Mouse (Mus musculus): ENCODE measurements around the gene Gata5. TPM values are rescaled to one million over a fixed set of nuclear protein-coding genes. Genes with fewer than 3 reads are reported as not detected.
A peak's percentile ranks its signal among the peaks of the same experiment; 100 is the strongest.

Gata5 gene
- polyA plus RNA-seq (2014; fragmentation: Nextera tagmentation; extraction: Ambion mirVana), result not detected in 2 replicates

DNA sequence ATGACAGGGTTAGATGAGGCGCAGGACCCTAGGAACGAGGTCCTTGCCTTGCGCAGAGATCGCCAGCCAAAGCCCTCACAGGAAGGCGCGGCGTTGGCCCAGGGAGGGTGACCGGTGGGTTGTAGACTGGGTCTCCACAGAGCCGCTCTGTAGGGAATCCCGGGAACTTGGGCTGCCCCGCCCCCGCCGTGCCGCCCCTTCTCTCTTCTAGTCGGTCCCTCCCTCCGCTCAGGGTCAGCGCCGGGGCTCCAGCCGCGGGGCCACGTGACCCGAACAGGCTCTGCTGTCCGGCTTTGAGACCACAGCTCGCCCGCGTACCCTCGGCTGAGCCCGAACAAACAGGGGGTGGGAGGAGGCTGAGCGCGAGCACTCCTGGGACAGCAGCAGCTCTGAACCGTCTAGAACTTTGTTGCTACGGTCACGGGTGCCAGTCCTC is at the start of gene Gata5:
Gata5 (minus strand) TSS at position 149 of the 436 bp plus-strand sequence.
- no peak for ATAC-seq (ENCODE audit: low FRiP score, low TSS enrichment)
- 0% methylated on average over 31 of the region's 33 CpGs for WGBS
- DNase-seq, result peak; percentile 20

DNA sequence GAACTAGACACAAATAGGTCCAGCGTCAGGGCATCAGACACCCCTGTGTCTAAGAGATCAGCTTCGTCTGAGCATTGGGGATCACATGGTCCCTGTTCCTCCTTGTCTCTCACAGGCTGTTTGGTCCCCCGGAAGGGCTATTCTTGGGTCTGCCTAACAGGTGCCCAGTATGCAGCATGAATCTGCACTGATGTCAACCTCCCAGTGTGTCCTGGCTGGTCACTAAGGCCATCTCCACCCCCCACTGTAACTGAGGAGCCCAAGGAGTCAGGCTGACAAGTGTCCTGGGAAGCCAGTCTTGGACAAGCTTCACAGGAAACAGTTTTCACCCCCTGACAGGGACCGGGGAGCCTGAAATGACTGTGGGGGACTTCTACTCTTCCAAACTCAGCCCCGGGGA is 42.2 kb upstream of the Gata5 start:
- DNase-seq (no peak), ATAC-seq (ENCODE audit: low FRiP score, low TSS enrichment) (no peak)
- WGBS, result 88% methylated on average over 5 of the region's 5 CpGs
- Histone ChIP-seq H3K27me3 (ENCODE audit: control insufficient read depth, insufficient read depth, low read length) (no peaks in the 10 kb centered on the region), H3K36me3 (ENCODE audit: control insufficient read depth, insufficient read depth, low read length) (no peaks in the 10 kb centered on the region), H3K4me1 (ENCODE audit: control insufficient read depth, insufficient read depth, low read length) (no peaks in the 10 kb centered on the region), H3K9ac (replicated peaks; ENCODE audit: low read length) (no peak overlapping the region), H3K4me3 (replicated peaks; ENCODE audit: low read depth, low read length) (no peak overlapping the region), H3K4me2 (ENCODE audit: low read length) (no peak overlapping the region), H3K9me3 (ENCODE audit: control insufficient read depth, low read length) (no peaks in the 10 kb centered on the region), H3K27ac (replicated peaks; ENCODE audit: low read depth, low read length) (no peak overlapping the region)

More for the DNA sequence above, at the start of gene Gata5:
- H3K9me3 ChIP-seq (ENCODE audit: control insufficient read depth, low read length), result no peaks in the 10 kb centered on the region
- H3K9ac ChIP-seq (replicated peaks; ENCODE audit: low read length), result 0 out of 2 replicates have a peak within 1 kb of the TSS, but pooled peaks have one; percentile 14
- peaks cover 54% of the 10 kb centered on the region for H3K27me3 ChIP-seq (ENCODE audit: control insufficient read depth, insufficient read depth, low read length)
- H3K4me2 ChIP-seq (ENCODE audit: low read length), result peak within 1 kb of the TSS; percentile 49
- no peaks in the 10 kb centered on the region for H3K36me3 ChIP-seq (ENCODE audit: control insufficient read depth, insufficient read depth, low read length)
- H3K4me3 ChIP-seq (replicated peaks; ENCODE audit: low read depth, low read length), result peak within 1 kb of the TSS; percentile 21
- H3K4me1 ChIP-seq (ENCODE audit: control insufficient read depth, insufficient read depth, low read length), result no peaks in the 10 kb centered on the region; the same call in 1 of the 2 replicates
- H3K27ac ChIP-seq (replicated peaks; ENCODE audit: low read depth, low read length), result no peak within 1 kb of the TSS

DNA sequence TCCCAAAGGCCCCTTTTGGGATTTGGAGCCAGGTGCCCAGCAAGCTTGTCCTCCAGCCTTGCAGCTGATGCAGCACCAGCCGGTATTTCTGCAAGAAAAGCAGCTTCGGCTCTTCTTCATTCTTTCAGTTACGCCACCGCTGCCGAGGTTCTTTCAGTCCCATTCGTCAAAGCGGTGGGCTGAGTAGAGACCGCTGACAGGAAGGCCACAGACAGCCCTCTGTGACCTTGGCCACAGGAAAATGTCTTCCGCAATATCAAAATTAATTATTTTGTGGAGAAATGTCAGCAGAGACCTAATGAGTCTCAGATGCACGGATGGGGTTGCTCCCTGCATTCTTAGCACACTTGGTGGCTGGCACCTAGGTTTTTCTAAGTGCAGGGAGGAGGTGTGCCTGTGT is 38.8 kb upstream of the Gata5 start:
- no peak overlapping the region for H3K4me2 ChIP-seq (ENCODE audit: low read length)
- H3K9ac ChIP-seq (replicated peaks; ENCODE audit: low read length), result no peak overlapping the region
- ATAC-seq (ENCODE audit: low FRiP score, low TSS enrichment), result no peak
- 85% methylated on average over 10 of the region's 10 CpGs for WGBS
- no peaks in the 10 kb centered on the region for H3K36me3 ChIP-seq (ENCODE audit: control insufficient read depth, insufficient read depth, low read length)
- H3K4me1 ChIP-seq (ENCODE audit: control insufficient read depth, insufficient read depth, low read length), result no peaks in the 10 kb centered on the region
- H3K27ac ChIP-seq (replicated peaks; ENCODE audit: low read depth, low read length), result no peak overlapping the region
- H3K9me3 ChIP-seq (ENCODE audit: control insufficient read depth, low read length), result no peaks in the 10 kb centered on the region
- no peak overlapping the region for H3K4me3 ChIP-seq (replicated peaks; ENCODE audit: low read depth, low read length)
- no peak for DNase-seq
- no peaks in the 10 kb centered on the region for H3K27me3 ChIP-seq (ENCODE audit: control insufficient read depth, insufficient read depth, low read length)

DNA sequence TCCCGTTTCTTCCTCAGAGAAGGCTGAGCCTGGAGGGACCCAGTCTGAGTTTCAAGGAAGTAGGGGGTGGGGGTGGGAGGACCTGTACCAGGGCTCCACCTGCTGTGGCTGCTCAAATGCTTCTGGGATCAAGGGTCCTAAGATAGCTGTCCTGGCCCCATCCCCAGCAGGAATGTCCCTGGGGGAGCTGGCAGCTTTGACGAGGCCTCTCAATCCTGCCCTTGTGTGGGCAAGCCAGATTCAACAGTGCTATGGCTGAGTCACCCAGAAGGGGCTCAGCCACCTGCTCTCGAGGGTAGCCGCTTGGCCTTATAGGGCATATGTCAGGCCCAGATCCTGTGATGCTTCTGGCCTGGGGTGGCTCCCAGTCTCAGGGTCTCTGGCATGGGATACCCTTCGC is 33.9 kb upstream of the Gata5 start:
- Histone ChIP-seq H3K4me3 (replicated peaks; ENCODE audit: low read depth, low read length) (no peak overlapping the region), H3K27me3 (ENCODE audit: control insufficient read depth, insufficient read depth, low read length) (no peaks in the 10 kb centered on the region), H3K36me3 (ENCODE audit: control insufficient read depth, insufficient read depth, low read length) (no peaks in the 10 kb centered on the region), H3K4me2 (ENCODE audit: low read length) (no peak overlapping the region), H3K9me3 (ENCODE audit: control insufficient read depth, low read length) (no peaks in the 10 kb centered on the region), H3K9ac (replicated peaks; ENCODE audit: low read length) (no peak overlapping the region), H3K4me1 (ENCODE audit: control insufficient read depth, insufficient read depth, low read length) (no peaks in the 10 kb centered on the region), H3K27ac (replicated peaks; ENCODE audit: low read depth, low read length) (no peak overlapping the region)
- ATAC-seq (ENCODE audit: low FRiP score, low TSS enrichment) (no peak), DNase-seq (no peak)
- WGBS, result 81% methylated on average over 5 of the region's 5 CpGs

DNA sequence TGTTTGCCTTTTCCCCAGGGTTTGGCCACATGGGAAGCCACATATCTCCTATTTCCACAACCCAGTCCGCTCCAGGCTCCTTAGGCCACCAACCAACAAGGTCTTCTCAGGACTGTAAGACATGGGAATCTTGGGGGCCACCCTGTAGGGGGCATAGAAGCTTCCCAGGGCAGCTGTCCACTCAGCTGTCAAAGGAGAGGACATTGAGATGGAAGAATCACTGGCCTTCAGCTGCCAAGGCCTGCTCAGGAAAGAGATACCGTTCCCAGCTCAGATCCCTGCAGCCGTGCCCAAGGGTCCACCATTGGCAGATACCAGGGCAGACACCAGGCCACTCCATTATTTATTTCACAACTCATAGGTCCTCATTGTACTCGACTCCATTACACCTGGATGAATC is 32.9 kb upstream of the Gata5 start:
- Histone ChIP-seq H3K4me2 (ENCODE audit: low read length) (no peak overlapping the region), H3K9me3 (ENCODE audit: control insufficient read depth, low read length) (no peaks in the 10 kb centered on the region), H3K36me3 (ENCODE audit: control insufficient read depth, insufficient read depth, low read length) (no peaks in the 10 kb centered on the region), H3K9ac (replicated peaks; ENCODE audit: low read length) (no peak overlapping the region), H3K27me3 (ENCODE audit: control insufficient read depth, insufficient read depth, low read length) (no peaks in the 10 kb centered on the region), H3K4me3 (replicated peaks; ENCODE audit: low read depth, low read length) (no peak overlapping the region), H3K4me1 (ENCODE audit: control insufficient read depth, insufficient read depth, low read length) (no peaks in the 10 kb centered on the region), H3K27ac (replicated peaks; ENCODE audit: low read depth, low read length) (no peak overlapping the region)
- DNase-seq, result no peak
- ATAC-seq (ENCODE audit: low FRiP score, low TSS enrichment), result no peak
- 74% methylated on average over 4 of the region's 4 CpGs for WGBS

DNA sequence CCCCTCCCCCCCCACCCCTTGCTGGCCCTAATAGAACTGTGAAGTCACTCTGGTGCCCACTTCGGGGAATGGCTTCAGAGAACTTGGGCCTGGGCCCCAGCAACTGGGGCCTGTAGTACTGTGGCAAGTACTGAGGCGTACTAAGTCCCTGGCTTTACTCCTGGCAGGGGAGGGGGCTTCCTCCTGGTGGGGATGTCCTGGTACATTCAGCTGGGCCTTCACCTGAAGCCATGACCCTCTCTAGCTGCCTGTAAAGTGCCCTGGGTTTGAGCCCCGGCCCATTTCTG is 28.9 kb upstream of the Gata5 start:
- Histone ChIP-seq H3K4me2 (ENCODE audit: low read length) (no peak overlapping the region), H3K4me1 (ENCODE audit: control insufficient read depth, insufficient read depth, low read length) (no peaks in the 10 kb centered on the region), H3K4me3 (replicated peaks; ENCODE audit: low read depth, low read length) (no peak overlapping the region), H3K27me3 (ENCODE audit: control insufficient read depth, insufficient read depth, low read length) (no peaks in the 10 kb centered on the region), H3K36me3 (ENCODE audit: control insufficient read depth, insufficient read depth, low read length) (no peaks in the 10 kb centered on the region), H3K9me3 (ENCODE audit: control insufficient read depth, low read length) (no peaks in the 10 kb centered on the region), H3K9ac (replicated peaks; ENCODE audit: low read length) (no peak overlapping the region), H3K27ac (replicated peaks; ENCODE audit: low read depth, low read length) (no peak overlapping the region)
- no peak for DNase-seq
- WGBS, result 89% methylated on average over 3 of the region's 3 CpGs
- no peak for ATAC-seq (ENCODE audit: low FRiP score, low TSS enrichment)

DNA sequence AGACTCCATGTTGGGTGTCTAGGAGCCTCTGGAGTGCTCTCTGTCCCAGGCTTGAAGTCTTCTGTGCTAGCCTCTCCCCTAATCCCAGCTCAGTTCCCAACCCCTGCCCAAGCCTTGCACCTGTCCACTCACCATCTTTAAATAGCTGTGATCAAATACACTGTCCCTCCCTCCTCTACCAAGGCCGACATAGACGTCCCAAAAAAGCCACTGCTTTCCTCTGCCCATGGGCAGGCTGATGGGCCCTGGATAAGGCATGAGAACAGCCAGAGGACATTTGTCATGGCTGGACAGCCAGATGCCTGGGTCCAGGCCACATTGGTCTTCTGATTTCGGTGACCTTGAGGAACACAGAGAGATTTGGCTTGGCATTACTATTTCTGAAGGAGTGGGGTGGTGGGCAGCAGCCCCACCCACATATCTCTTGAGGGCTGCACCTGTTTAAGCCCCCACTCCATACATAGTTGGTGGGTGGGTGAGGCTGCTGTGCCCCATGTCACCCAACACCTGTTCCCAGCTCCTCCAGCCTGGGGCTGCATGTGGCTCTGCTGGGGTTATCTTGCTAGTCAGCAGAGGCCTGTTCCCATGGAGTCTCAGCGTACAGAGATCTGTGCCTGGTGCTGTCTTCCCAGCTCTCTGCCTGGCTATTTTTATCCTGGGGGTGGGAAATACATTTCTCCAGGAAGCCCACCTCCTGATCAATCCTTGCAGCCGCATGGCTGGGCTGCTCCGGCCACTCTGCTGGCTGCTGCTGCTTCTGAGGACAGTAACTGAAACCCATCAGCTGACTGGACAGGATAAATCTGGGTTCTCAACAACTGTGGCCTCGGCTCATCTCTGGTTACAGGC is 28.3 kb upstream of the Gata5 start:
- Histone ChIP-seq H3K27ac (replicated peaks; ENCODE audit: low read depth, low read length) (no peak overlapping the region), H3K9ac (replicated peaks; ENCODE audit: low read length) (no peak overlapping the region), H3K4me2 (ENCODE audit: low read length) (no peak overlapping the region), H3K4me1 (ENCODE audit: control insufficient read depth, insufficient read depth, low read length) (no peaks in the 10 kb centered on the region), H3K27me3 (ENCODE audit: control insufficient read depth, insufficient read depth, low read length) (no peaks in the 10 kb centered on the region), H3K4me3 (replicated peaks; ENCODE audit: low read depth, low read length) (no peak overlapping the region), H3K36me3 (ENCODE audit: control insufficient read depth, insufficient read depth, low read length) (no peaks in the 10 kb centered on the region), H3K9me3 (ENCODE audit: control insufficient read depth, low read length) (no peaks in the 10 kb centered on the region)
- DNase-seq (no peak), ATAC-seq (ENCODE audit: low FRiP score, low TSS enrichment) (no peak)
- 80% methylated on average over 7 of the region's 7 CpGs for WGBS

DNA sequence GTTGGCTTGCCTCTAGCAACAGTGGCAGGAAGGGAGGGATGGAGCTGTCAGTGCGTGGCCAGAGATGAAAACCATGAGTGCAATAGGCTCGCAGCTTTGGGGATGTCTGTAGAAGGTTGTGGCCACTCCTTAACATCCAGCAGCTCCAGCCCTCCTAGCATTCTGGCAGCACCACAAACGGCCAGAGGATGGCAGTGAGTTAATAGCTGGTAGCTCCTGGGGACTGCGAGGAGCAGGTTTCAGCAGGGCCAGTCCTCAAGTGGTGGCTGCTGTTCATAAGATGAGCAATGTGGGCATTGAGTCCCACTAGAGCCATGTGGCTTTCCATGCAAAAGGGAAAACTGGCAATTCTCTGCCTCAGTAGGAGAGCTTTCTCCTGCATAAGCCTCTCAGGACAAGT is 24.6 kb upstream of the Gata5 start:
- ATAC-seq (ENCODE audit: low FRiP score, low TSS enrichment), result no peak
- no peaks in the 10 kb centered on the region for H3K9me3 ChIP-seq (ENCODE audit: control insufficient read depth, low read length)
- 7% methylated on average over 4 of the region's 4 CpGs for WGBS
- no peak overlapping the region for H3K4me3 ChIP-seq (replicated peaks; ENCODE audit: low read depth, low read length)
- no peaks in the 10 kb centered on the region for H3K4me1 ChIP-seq (ENCODE audit: control insufficient read depth, insufficient read depth, low read length)
- no peaks in the 10 kb centered on the region for H3K27me3 ChIP-seq (ENCODE audit: control insufficient read depth, insufficient read depth, low read length)
- H3K4me2 ChIP-seq (ENCODE audit: low read length), result no peak overlapping the region
- H3K27ac ChIP-seq (replicated peaks; ENCODE audit: low read depth, low read length), result no peak overlapping the region
- H3K9ac ChIP-seq (replicated peaks; ENCODE audit: low read length), result no peak overlapping the region
- no peaks in the 10 kb centered on the region for H3K36me3 ChIP-seq (ENCODE audit: control insufficient read depth, insufficient read depth, low read length)
- DNase-seq, result peak; percentile 56

DNA sequence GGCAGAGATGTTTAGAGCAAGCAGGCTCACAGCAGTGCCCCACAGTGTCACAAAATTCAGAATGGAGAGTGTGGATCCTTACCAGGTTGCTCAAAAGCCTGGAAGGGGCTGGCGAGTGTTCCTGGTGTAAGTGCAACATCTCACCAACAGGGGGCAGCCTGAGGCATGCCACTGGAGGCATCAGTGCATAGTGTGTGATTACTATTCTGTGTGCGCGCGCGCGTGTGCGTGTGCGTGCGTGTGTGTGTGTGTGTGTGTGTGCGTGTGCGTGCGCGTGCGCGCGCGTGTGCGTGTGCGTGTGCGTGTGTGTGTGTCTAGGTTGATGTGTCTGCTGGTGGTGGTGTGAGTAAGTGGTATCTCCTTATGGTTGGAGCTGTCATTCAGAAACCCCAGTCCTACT is 18.8 kb upstream of the Gata5 start:
- no peak overlapping the region for H3K4me2 ChIP-seq (ENCODE audit: low read length)

More for the DNA sequence above, 18.8 kb upstream of the Gata5 start:
- Histone ChIP-seq H3K9ac (replicated peaks; ENCODE audit: low read length) (no peak overlapping the region), H3K4me1 (ENCODE audit: control insufficient read depth, insufficient read depth, low read length) (no peaks in the 10 kb centered on the region), H3K36me3 (ENCODE audit: control insufficient read depth, insufficient read depth, low read length) (no peaks in the 10 kb centered on the region), H3K9me3 (ENCODE audit: control insufficient read depth, low read length) (no peaks in the 10 kb centered on the region), H3K27ac (replicated peaks; ENCODE audit: low read depth, low read length) (no peak overlapping the region), H3K27me3 (ENCODE audit: control insufficient read depth, insufficient read depth, low read length) (no peaks in the 10 kb centered on the region), H3K4me3 (replicated peaks; ENCODE audit: low read depth, low read length) (no peak overlapping the region)
- 36% methylated on average over 20 of the region's 20 CpGs for WGBS
- ATAC-seq (ENCODE audit: low FRiP score, low TSS enrichment), result no peak
- DNase-seq, result peak; percentile 82

Measured in midbrain, embryonic 14.5 days (tissue).